Mouse (Mus musculus): ENCODE measurements around the gene Tmem51.

- no peak for TF ChIP-seq GATA1 (IDR thresholded peaks at IDR 0.05; ENCODE audit: borderline replicate concordance, low read length)
- no peak for TF ChIP-seq CTCF (IDR thresholded peaks at IDR 0.05; ENCODE audit: low read depth, low read length)
- TF ChIP-seq GATA2 (IDR thresholded peaks at IDR 0.05; ENCODE audit: borderline replicate concordance, low read depth, low read length), result no peak
- no peak for TF ChIP-seq TAL1 (conservative IDR thresholded peaks at IDR 0.05; ENCODE audit: low read depth, low read length)
- TF ChIP-seq POLR2AphosphoS5 (IDR thresholded peaks at IDR 0.05; ENCODE audit: insufficient replicate concordance, low read depth, low read length), result no peak
These were observed 37.1 kb upstream of the Tmem51 start for GRCm38 (mm10) chr4:142121164-142121563.

Data from G1E (cell line).